Mouse (Mus musculus) retina, embryonic 14.5 days (tissue): ENCODE measurements at regions not wholly inside any gene's neighbourhood (a gene's known extent, or its start where the extent isn't known, plus 50 kb on each side); places are given as distances from the start of the nearest gene placed in this dataset.

Source experiments
- DNase-seq: peaks from one replicate; pipeline ENCODE4 v3.0.0-alpha.2; 2015; ENCODE audit warnings: low spot score

DNA sequence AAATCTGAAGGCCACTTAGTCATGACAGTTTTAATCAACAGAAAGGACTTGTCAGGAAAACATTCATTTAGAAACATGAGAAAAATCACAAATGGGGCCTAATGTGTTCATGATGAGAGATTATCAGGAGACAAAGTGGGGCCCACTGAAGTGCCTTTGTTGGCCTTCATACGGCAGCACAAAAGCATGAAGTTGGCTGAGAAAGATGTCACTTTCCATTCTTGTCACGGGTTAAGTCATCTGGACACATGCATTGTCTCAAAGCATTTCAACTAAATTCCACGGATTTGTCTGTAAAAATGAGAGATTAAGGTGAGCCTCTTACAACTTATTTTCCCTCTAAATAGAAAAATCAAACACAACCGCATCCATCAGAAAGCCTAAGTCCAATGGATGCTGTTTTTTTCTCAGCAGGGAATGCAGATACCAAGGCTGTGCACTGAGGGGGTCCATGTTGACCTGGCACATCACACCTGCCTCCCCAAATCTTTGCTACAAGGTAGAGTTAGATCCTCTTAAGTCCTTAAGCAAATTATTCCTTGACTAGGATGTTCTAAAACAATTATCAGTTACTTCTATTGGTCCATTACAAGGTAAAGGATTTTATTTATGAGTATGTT, 1679.2 kb downstream of the 4930444P10Rik start:
- DNase-seq: peak; percentile 94

DNA sequence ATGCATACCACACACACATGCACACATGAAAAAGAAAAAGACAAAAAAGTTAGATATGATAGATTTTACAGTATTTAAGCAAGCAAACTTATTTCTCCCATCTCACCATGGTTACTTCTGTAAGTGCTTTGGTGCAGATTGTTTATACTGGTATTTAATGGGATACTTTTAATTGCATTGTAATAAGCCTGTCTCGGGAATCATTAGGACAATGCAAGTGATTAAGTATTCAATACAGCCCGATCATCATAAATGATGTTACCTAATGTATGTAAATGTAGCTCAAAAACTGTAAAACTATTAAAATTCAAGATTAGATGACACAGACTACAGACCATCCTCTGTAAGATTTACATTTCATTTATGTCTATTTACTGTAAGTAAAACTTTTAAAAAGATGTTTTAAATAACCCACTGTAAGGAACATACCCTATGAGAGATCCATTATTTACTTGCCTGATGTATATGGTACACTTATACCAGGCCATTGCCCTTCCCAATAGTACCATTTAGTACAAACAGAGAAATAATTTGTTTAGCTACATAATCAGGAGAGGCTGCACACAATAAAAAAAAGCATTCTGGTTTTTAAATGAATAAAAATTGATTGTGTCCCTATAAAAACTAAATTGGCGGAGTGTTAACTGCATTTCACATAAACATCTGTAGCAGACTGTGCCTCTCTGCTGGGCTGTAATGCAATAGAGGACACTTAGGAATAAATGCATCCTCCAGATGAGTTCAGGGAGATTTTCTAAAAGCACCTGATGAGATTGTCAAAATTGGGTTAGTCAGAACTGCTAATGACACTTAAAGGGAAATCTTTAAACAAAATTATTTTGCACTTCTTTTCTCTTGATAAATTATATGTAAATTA, 1722.9 kb downstream of the 4930444P10Rik start:
- no peak for DNase-seq

DNA sequence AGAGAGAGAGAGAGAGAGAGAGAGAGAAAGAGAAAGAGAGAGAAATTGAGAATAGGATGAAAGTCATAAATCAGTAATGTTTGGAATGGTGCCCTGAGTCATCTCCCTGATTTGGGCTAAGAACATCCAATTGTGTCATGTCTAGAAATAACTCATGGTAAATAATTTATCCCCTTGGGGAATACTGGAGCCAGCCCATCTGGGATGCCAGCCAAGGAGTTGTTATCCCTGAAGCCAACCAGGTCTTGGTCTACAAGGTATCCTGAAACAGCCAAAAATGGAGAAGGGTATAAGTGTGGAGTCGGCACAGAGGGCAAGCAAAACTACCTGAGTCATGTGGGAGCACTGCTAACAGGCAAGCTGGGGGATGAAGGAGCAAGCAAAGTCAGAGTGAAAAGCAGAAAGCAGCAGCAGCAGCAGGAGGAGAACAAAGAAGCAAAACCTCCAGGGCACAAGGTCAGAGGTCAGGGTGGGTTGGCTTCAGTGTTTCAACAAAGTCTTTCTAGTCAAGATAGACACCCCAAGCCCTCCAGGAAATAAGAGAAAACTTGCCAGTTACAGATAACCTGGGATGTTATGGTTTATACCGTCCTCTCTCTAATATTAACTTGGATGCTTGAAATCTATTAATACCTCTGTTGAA, 1733.0 kb downstream of the 4930444P10Rik start:
- peak; percentile 24 for DNase-seq
